Mouse (Mus musculus) hindbrain, embryonic 12.5 days (tissue): ENCODE results near the gene Golph3l. TPM values are rescaled to one million over a fixed set of nuclear protein-coding genes. Genes with fewer than 3 reads are reported as not detected.

Source experiments
- ATAC-seq: fragments of 200-750 bp; cut with Nextera tagmentation; 2 replicates; pipeline ENCODE4 v1.8.0; 2017; ENCODE audit warnings: moderate TSS enrichment; ENCODE audit not compliant: low FRiP score
- H3K27ac ChIP-seq: fragments of 300-500 bp; sonication (generic); 2 replicates; pipeline ENCODE4 v1.5.1; 2016; ENCODE audit warnings: mild to moderate bottlenecking
- H3K27me3 ChIP-seq: fragments of 300-500 bp; sonication (generic); 2 replicates; pipeline ENCODE4 v1.6.1; 2016; ENCODE audit warnings: mild to moderate bottlenecking
- H3K36me3 ChIP-seq: fragments of 300-500 bp; sonication (generic); 2 replicates; pipeline ENCODE4 v1.6.1; 2016; ENCODE audit warnings: mild to moderate bottlenecking
- H3K4me1 ChIP-seq: fragments of 300-500 bp; sonication (generic); 2 replicates; pipeline ENCODE4 v1.6.1; 2016
- H3K4me2 ChIP-seq: fragments of 300-500 bp; sonication (generic); replicated peaks from 2 replicates; pipeline ENCODE4 v1.6.1; 2016; ENCODE audit warnings: mild to moderate bottlenecking
- H3K4me3 ChIP-seq: fragments of 300-500 bp; sonication (generic); 2 replicates; pipeline ENCODE4 v1.5.1; 2016; ENCODE audit warnings: mild to moderate bottlenecking
- H3K9ac ChIP-seq: fragments of 300-500 bp; sonication (generic); 2 replicates; pipeline ENCODE4 v1.6.1; 2016; ENCODE audit warnings: mild to moderate bottlenecking, moderate library complexity
- H3K9me3 ChIP-seq: fragments of 300-500 bp; sonication (generic); replicated peaks from 2 replicates; pipeline ENCODE4 v1.6.1; 2016; ENCODE audit warnings: mild to moderate bottlenecking
- WGBS: fragments of 180-500 bp; shearing (Covaris S2); methylation state at CpG from one replicate; pipeline ENCODE4 v1.1.7; 2016; 5-methylcytosine and 5-hydroxymethylcytosine counted together
- polyA plus RNA-seq: library from polyadenylated mRNA; unstranded; fragments of >200 nt; fragmentation: Nextera tagmentation; extraction: Ambion mirVana; gene quantifications from 2 replicates; pipeline ENCODE4 v1.2.1, GENCODE M21; 2016

Golph3l gene
- polyA plus RNA-seq, 1 experiment from 2014 or later, result 33.7 TPM

DNA sequence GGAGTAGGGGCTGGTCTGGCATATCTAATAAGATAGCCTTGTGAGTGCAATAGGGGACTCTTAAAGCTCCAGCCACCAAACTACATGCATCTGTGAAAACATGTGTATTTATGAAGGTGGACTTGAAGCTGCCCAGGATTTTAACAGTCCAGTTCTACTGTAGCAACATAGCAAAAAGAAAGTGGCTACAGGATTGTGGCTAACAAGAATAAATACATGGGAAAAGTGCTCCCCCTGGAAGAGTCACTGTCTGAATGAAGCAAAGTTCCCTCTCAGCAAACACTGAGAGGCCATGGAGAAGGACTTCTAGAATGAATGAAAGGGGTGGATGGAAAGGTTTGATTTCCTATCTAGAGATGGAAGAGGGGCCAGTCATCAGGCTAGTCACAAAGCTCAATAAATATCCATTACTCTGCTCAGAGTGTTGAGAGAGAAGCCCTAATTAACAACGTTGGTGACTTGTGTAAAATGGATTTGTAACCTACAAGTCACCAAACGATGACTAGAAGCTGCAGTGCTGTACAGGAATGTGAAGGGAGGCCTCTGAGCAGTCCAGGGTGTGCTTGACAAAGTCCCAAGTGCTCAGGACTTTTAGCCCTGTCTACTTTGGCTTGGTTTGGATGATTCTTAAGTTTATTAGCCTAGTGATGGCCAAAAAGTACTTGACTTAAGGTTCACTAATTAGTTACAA, 72.2 kb downstream of the Golph3l start:
- Histone ChIP-seq H3K27ac (no peak overlapping the region), H3K9ac (peak overlapping the region; percentile 99), H3K9me3 (no peaks in the 10 kb centered on the region), H3K4me3 (peak overlapping the region; percentile 99), H3K27me3 (no peaks in the 10 kb centered on the region), H3K4me1 (peaks cover 40% of the 10 kb centered on the region), H3K4me2 (peak overlapping the region; percentile 83), H3K36me3 (peaks cover 38% of the 10 kb centered on the region)
- WGBS, result 55% methylated on average over 2 of the region's 2 CpGs
- no peak for ATAC-seq

- peaks cover 38% of the 10 kb centered on the region for H3K36me3 ChIP-seq
- no peak overlapping the region for H3K4me3 ChIP-seq
- 68% methylated on average over 7 of the region's 7 CpGs for WGBS
- H3K27ac ChIP-seq, result no peak overlapping the region
- ATAC-seq, result no peak
- H3K9me3 ChIP-seq, result no peaks in the 10 kb centered on the region
- peaks cover 50% of the 10 kb centered on the region for H3K4me1 ChIP-seq
- H3K4me2 ChIP-seq, result peak overlapping the region; percentile 83
- no peaks in the 10 kb centered on the region for H3K27me3 ChIP-seq
- no peak overlapping the region for H3K9ac ChIP-seq
These were observed 73.4 kb downstream of the Golph3l start for GRCm38 (mm10) chr3:95661945-95662715.

DNA sequence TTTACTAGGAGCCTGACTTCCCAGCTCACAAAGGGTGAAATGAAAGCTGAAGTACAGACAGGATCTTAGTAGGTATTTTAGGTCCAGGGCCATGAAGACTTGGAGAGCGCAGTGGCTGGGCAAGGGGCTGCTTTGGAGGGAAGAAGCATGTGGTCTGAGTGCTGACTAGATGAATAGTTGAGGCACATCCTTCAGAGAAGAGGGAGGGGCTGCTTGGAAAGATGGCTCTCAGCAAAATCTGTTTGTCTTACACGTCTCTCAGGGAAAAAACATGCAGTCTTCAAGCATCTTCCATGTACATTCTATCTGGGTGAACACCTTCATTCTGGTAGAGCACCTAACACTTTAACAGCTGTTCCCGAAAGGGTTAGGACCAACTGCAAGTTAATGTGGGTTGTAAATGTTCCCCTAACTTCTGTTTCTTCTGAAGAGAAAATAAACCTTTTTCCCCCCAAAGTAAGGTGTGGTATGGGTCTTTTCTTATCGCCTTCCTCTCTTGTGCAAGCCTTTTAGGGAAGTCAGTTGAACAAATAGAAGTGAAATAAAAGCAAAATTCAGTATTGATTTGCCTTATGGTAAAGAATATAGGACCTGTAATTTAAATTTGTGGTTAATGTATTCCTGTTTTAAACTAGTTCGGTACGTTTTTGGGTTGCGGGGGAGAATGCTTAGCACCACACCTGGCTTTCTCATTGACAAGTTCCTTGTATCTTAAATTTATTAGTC, 74.2 kb downstream of the Golph3l start:
- peaks cover 38% of the 10 kb centered on the region for H3K36me3 ChIP-seq
- no peaks in the 10 kb centered on the region for H3K27me3 ChIP-seq
- H3K4me2 ChIP-seq, result peak overlapping the region; percentile 83; the same call in 1 of the 2 replicates
- no peak overlapping the region for H3K9ac ChIP-seq
- H3K9me3 ChIP-seq, result no peaks in the 10 kb centered on the region
- WGBS, result 86% methylated on average over 7 of the region's 7 CpGs
- no peak overlapping the region for H3K4me3 ChIP-seq
- no peak for ATAC-seq
- peaks cover 54% of the 10 kb centered on the region for H3K4me1 ChIP-seq
- H3K27ac ChIP-seq, result no peak overlapping the region

- Histone ChIP-seq H3K4me3 (no peak overlapping the region), H3K4me1 (peaks cover 58% of the 10 kb centered on the region), H3K9ac (no peak overlapping the region), H3K27me3 (no peaks in the 10 kb centered on the region), H3K27ac (no peak overlapping the region), H3K9me3 (no peaks in the 10 kb centered on the region), H3K36me3 (peaks cover 42% of the 10 kb centered on the region), H3K4me2 (no peak overlapping the region)
- no peak for ATAC-seq
- 88% methylated on average over 2 of the region's 2 CpGs for WGBS
These were observed 74.8 kb downstream of the Golph3l start for GRCm38 (mm10) chr3:95663486-95663885.

- WGBS, result 89% methylated on average over 3 of the region's 3 CpGs
- no peaks in the 10 kb centered on the region for H3K27me3 ChIP-seq
- peaks cover 58% of the 10 kb centered on the region for H3K4me1 ChIP-seq
- H3K4me3 ChIP-seq, result no peak overlapping the region
- peaks cover 48% of the 10 kb centered on the region for H3K36me3 ChIP-seq
- no peak overlapping the region for H3K4me2 ChIP-seq
- no peaks in the 10 kb centered on the region for H3K9me3 ChIP-seq
- H3K9ac ChIP-seq, result no peak overlapping the region
- ATAC-seq, result no peak
- no peak overlapping the region for H3K27ac ChIP-seq
These were observed 75.4 kb downstream of the Golph3l start for GRCm38 (mm10) chr3:95663969-95664608.

DNA sequence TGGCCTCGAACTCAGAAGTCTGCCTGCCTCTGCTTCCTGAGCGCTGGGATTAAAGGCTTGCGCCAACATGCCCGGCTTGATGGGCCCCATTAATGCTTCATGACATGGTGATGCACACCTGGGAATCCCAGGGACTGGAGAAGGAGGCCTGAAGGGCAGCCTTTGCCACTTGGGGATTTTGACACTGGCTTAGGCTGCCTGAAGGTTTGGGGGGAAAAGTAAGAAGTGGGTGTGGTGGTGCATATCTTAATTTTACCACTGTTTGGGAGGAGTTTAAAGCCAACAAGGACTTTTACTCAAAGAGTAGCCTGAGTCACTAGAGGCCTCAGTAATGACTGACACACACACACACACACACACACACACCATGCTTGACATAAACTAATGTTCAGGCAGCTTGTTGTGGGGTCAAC, 76.2 kb downstream of the Golph3l start:
- no peak for ATAC-seq
- Histone ChIP-seq H3K4me2 (no peak overlapping the region), H3K36me3 (peaks cover 54% of the 10 kb centered on the region)

GRCm38 (mm10) chr3:95666124-95666844, 77.5 kb downstream of the Golph3l start:
- Histone ChIP-seq H3K9ac (no peak overlapping the region), H3K4me2 (no peak overlapping the region), H3K4me1 (peaks cover 46% of the 10 kb centered on the region), H3K27me3 (no peaks in the 10 kb centered on the region), H3K9me3 (no peaks in the 10 kb centered on the region), H3K4me3 (no peak overlapping the region), H3K27ac (0 out of 2 replicates have a peak overlapping the region, but pooled peaks have one; percentile 30), H3K36me3 (peaks cover 54% of the 10 kb centered on the region)
- ATAC-seq, result no peak
- 67% methylated on average over 6 of the region's 6 CpGs for WGBS

More for the DNA sequence above, 76.2 kb downstream of the Golph3l start:
- no peak overlapping the region for H3K27ac ChIP-seq
- H3K9me3 ChIP-seq, result no peaks in the 10 kb centered on the region
- H3K4me1 ChIP-seq, result peaks cover 58% of the 10 kb centered on the region
- no peak overlapping the region for H3K9ac ChIP-seq
- WGBS, result 89% methylated on average over 4 of the region's 4 CpGs
- H3K27me3 ChIP-seq, result no peaks in the 10 kb centered on the region
- no peak overlapping the region for H3K4me3 ChIP-seq

DNA sequence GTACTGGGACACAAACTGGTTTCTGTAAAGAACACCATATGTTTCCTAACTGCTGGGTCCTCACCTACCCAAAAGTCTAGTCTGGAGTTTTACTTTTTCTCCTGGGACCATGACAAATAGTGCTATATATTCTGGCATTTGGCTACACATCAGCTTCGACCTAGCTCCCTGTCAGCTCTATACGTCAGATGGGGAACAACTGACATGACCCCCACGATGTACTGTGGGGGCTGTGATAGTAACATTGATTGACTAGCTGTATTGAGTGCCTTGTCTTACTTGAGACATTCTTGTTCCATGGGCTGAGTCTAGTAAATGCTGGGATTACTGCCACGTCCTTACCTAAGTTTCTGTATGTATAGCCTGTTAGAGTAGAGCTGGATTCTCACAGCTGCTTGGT, 78.8 kb downstream of the Golph3l start:
- peaks cover 42% of the 10 kb centered on the region for H3K4me1 ChIP-seq
- no peaks in the 10 kb centered on the region for H3K9me3 ChIP-seq
- no peaks in the 10 kb centered on the region for H3K27me3 ChIP-seq
- H3K9ac ChIP-seq, result 0 out of 2 replicates have a peak overlapping the region, but pooled peaks have one; percentile 8
- WGBS, result 70% methylated on average over 4 of the region's 4 CpGs
- 0 out of 2 replicates have a peak overlapping the region, but pooled peaks have one; percentile 3 for H3K4me2 ChIP-seq
- peak overlapping the region; percentile 78 for H3K27ac ChIP-seq
- ATAC-seq, result no peak
- peaks cover 46% of the 10 kb centered on the region for H3K36me3 ChIP-seq
- H3K4me3 ChIP-seq, result no peak overlapping the region

- H3K9ac ChIP-seq, result 0 out of 2 replicates have a peak overlapping the region, but pooled peaks have one; percentile 8
These were observed 79.3 kb downstream of the Golph3l start for GRCm38 (mm10) chr3:95668026-95668425.

More at GRCm38 (mm10) chr3:95668026-95668425, 79.3 kb downstream of the Golph3l start:
- ATAC-seq, result peak; percentile 36; the same call in 1 of the 2 replicates
- Histone ChIP-seq H3K27ac (peak overlapping the region; percentile 78), H3K36me3 (peaks cover 44% of the 10 kb centered on the region), H3K4me1 (peaks cover 41% of the 10 kb centered on the region), H3K27me3 (no peaks in the 10 kb centered on the region), H3K4me3 (no peak overlapping the region), H3K9me3 (no peaks in the 10 kb centered on the region), H3K4me2 (0 out of 2 replicates have a peak overlapping the region, but pooled peaks have one; percentile 3)
- 34% methylated on average over 7 of the region's 7 CpGs for WGBS
